Mouse (Mus musculus): ENCODE results near the gene Kcna10.

- no peak for TF ChIP-seq CTCF (IDR thresholded peaks at IDR 0.05; ENCODE audit: control insufficient read depth, insufficient read depth, insufficient read length)
- no peak for TF ChIP-seq USF1 (IDR thresholded peaks at IDR 0.05; ENCODE audit: low read depth)
- no peak for TF ChIP-seq CEBPB (IDR thresholded peaks at IDR 0.05; ENCODE audit: low read depth)
These were observed 31.9 kb upstream of the Kcna10 start for GRCm38 (mm10) chr3:107150872-107151540.
